Comparison of ENCODE assay signal across 9 mouse cellular contexts in genomic region chr16:18083231-18083951, GRCm38 (mm10). TPM values are rescaled to one million over a fixed set of nuclear protein-coding genes. Genes with fewer than 3 reads are reported as not detected.
A peak's percentile ranks its signal among the peaks of the same experiment; 100 is the strongest.
DNase-seq lines count a peak whose midpoint lies in the region; ATAC-seq lines count a peak whose summit lies in the region.
"Had no signal": no experiment of that assay in that cellular context is flagged by ENCODE, and none has a peak within 500 bp of the region (broad histone marks: within the 10 kb centered on the region; RNA-seq: fewer than 3 reads in every experiment).

No protein-coding gene starts in this region.

- intact Hi-C loops in heart, postnatal 25 days (cut with DNase I) = no loop called here

- H3K4me3 ChIP-seq in stomach, embryonic 16.5 days (replicated peaks; ENCODE audit: low read length) = no peak overlapping the region
- H3K4me3 ChIP-seq in forebrain, embryonic 15.5 days = no peak overlapping the region

- H3K27me3 ChIP-seq in stomach, embryonic 16.5 days (ENCODE audit: control insufficient read depth, insufficient read depth, low read length) = no peaks in the 10 kb centered on the region
- peaks cover 14% of the 10 kb centered on the region; the same call in 1 of the 2 replicates for H3K27me3 ChIP-seq in forebrain, embryonic 15.5 days

- no peak overlapping the region for H3K4me2 ChIP-seq in stomach, embryonic 16.5 days (ENCODE audit: low read depth, low read length)
- H3K4me2 ChIP-seq in forebrain, embryonic 15.5 days (replicated peaks) = no peak overlapping the region

- H3K27ac ChIP-seq in stomach, embryonic 16.5 days (ENCODE audit: low read length) = 0 out of 2 replicates have a peak overlapping the region, but pooled peaks have one; percentile 12
- no peak overlapping the region for H3K27ac ChIP-seq in forebrain, embryonic 15.5 days (replicated peaks)

- WGBS in stomach, embryonic 16.5 days = 85% methylated on average over 18 of the region's 18 CpGs
- WGBS in forebrain, embryonic 15.5 days = 84% methylated on average over 18 of the region's 18 CpGs

- peak; percentile 50 for ATAC-seq in cerebellum, adult (ENCODE audit: insufficient number of reproducible peaks, low FRiP score, low TSS enrichment)
- no peak; the same call in 1 of the 2 replicates for ATAC-seq in stomach, embryonic 16.5 days (ENCODE audit: insufficient read depth, low FRiP score)
- no peak for ATAC-seq in forebrain, embryonic 15.5 days (replicated peaks)

- H3K9me3 ChIP-seq in stomach, embryonic 16.5 days (replicated peaks; ENCODE audit: control insufficient read depth, low read length) = no peaks in the 10 kb centered on the region
- H3K9me3 ChIP-seq in forebrain, embryonic 15.5 days = no peaks in the 10 kb centered on the region

- H3K36me3 ChIP-seq in stomach, embryonic 16.5 days (ENCODE audit: control insufficient read depth, insufficient read depth, low read length) = no peaks in the 10 kb centered on the region
- no peaks in the 10 kb centered on the region for H3K36me3 ChIP-seq in forebrain, embryonic 15.5 days

- H3K9ac ChIP-seq in stomach, embryonic 16.5 days (ENCODE audit: low read length) = 0 out of 2 replicates have a peak overlapping the region, but pooled peaks have one; percentile 8
- H3K9ac ChIP-seq in forebrain, embryonic 15.5 days (replicated peaks) = no peak overlapping the region

- peaks cover 3% of the 10 kb centered on the region; the same call in 1 of the 2 replicates for H3K4me1 ChIP-seq in stomach, embryonic 16.5 days (ENCODE audit: control insufficient read depth, insufficient read depth, low read length)
- peaks cover 6% of the 10 kb centered on the region for H3K4me1 ChIP-seq in forebrain, embryonic 15.5 days

- DNase-seq in cerebellum, adult 8-10 months = no peak
- DNase-seq in 3T3-L1 (ENCODE audit: low read depth, low spot score) = peak; percentile 39
- peak; percentile 68 to 69 for DNase-seq in cerebellum, postnatal 14 days
- peak; percentile 65 for DNase-seq in heart, postnatal 25 days (ENCODE audit: low spot score)
- DNase-seq in layer of hippocampus, postnatal 14 days (ENCODE audit: low spot score in 2 of 2) = peak; percentile 43 to 84

RNA-seq across cellular contexts. Expression of gene Prodh, which starts 6.6 kb away (rescaled TPM):
- total RNA-seq in heart, postnatal 25 days (2021) = 10 to 100 TPM; 21.9 to 25.9 TPM
- total RNA-seq in layer of hippocampus, postnatal 14 days (2021) = 10 to 100 TPM; 31.0 to 43.6 TPM
- 15.3 and 17.8 TPM in 2 replicates for polyA plus RNA-seq in stomach, embryonic 16.5 days (2015; fragmentation: Nextera tagmentation; extraction: Ambion mirVana)
- 2.9 and 3.7 TPM in 2 replicates for polyA plus RNA-seq in forebrain, embryonic 15.5 days (2015; fragmentation: Nextera tagmentation; extraction: Ambion mirVana)

RNA-seq across cellular contexts. Expression of gene Dgcr6, which starts 30.7 kb away (rescaled TPM):
- total RNA-seq in heart, postnatal 25 days (2021) = 10 to 100 TPM; 39.6 to 44.8 TPM
- total RNA-seq in layer of hippocampus, postnatal 14 days (2021) = 10 to 100 TPM; 85.1 to 86.3 TPM
- polyA plus RNA-seq in stomach, embryonic 16.5 days (2015; fragmentation: Nextera tagmentation; extraction: Ambion mirVana) = 67.7 and 69.2 TPM in 2 replicates
- polyA plus RNA-seq in forebrain, embryonic 15.5 days (2015; fragmentation: Nextera tagmentation; extraction: Ambion mirVana) = 167 and 169 TPM in 2 replicates

RNA-seq across cellular contexts. Expression of gene Rtn4r, which starts 44.1 kb away (rescaled TPM):
- total RNA-seq in heart, postnatal 25 days (2021) = 1 to 10 TPM; 9.1 to 9.9 TPM
- total RNA-seq in layer of hippocampus, postnatal 14 days (2021) = 10 to 100 TPM; 77.1 to 85.6 TPM
- polyA plus RNA-seq in stomach, embryonic 16.5 days (2015; fragmentation: Nextera tagmentation; extraction: Ambion mirVana) = 0.84 and 1.0 TPM in 2 replicates
- polyA plus RNA-seq in forebrain, embryonic 15.5 days (2015; fragmentation: Nextera tagmentation; extraction: Ambion mirVana) = 18.1 and 21.9 TPM in 2 replicates
- total RNA-seq: hematopoietic stem cell, adult 5-6 weeks had no signal

Comparison
In these comparisons a context has a peak if more than half of its experiments do, and no peak if none do; other contexts are left out.
1. RNA of gene Rtn4r, which starts 44.1 kb away (total RNA-seq): 77.1 to 85.6 TPM in layer of hippocampus, postnatal 14 days; 9.1 to 9.9 TPM in heart, postnatal 25 days; every median in the first group is over 4 times any median in the second.